8 mouse cellular contexts compared by ENCODE assay signal in genomic region chr15:79281389-79281788, GRCm38 (mm10). TPM values are rescaled to one million over a fixed set of nuclear protein-coding genes. Genes with fewer than 3 reads are reported as not detected.
DNase-seq lines count a peak whose midpoint lies in the region; ATAC-seq and TF ChIP-seq lines count a peak whose summit lies in the region.
"Had no signal": no experiment of that assay in that cellular context is flagged by ENCODE, and none has a peak within 500 bp of the region (broad histone marks: within the 10 kb centered on the region; RNA-seq: fewer than 3 reads in every experiment).

No protein-coding gene starts in this region.

- H3K79me2 ChIP-seq in CH12.LX (replicated peaks; ENCODE audit: control insufficient read depth, extremely low read depth, insufficient read depth, poor library complexity, severe bottlenecking): no peaks in the 10 kb centered on the region

- peak overlapping the region; percentile 56 for H3K27ac ChIP-seq in CH12.LX (ENCODE audit: insufficient read depth, low read depth)
- peak overlapping the region; percentile 77 for H3K27ac ChIP-seq in liver, embryonic 14.5 days
- H3K27ac ChIP-seq in small intestine, adult 2 months (ENCODE audit: insufficient read depth, low read depth, low read length): peak overlapping the region; percentile 76
- H3K27ac ChIP-seq in hindbrain, embryonic 13.5 days: no peak overlapping the region

- ATAC-seq in activated CD4-positive, CD25-positive, alpha-beta regulatory T cell, adult 4 months: peak; percentile 61
- peak; percentile 88 for ATAC-seq in liver, embryonic 14.5 days (ENCODE audit: insufficient read depth)
- no peak for ATAC-seq in hindbrain, embryonic 13.5 days (ENCODE audit: low FRiP score)

- TF ChIP-seq POLR2A in CH12.LX (IDR thresholded peaks at IDR 0.05; ENCODE audit: low read depth, low read length): peak; percentile 88
- no peak for TF ChIP-seq POLR2A in small intestine, adult 2 months (IDR thresholded peaks at IDR 0.05; ENCODE audit: low read depth, low read length)

- 22% methylated on average over 1 of the region's 1 CpGs for WGBS in liver, embryonic 14.5 days (ENCODE audit: insufficient replicate concordance)
- WGBS in small intestine, adult 2 months: 26% methylated on average over 1 of the region's 1 CpGs
- WGBS in hindbrain, embryonic 13.5 days: 94% methylated on average over 1 of the region's 1 CpGs

- dilution Hi-C loops in CH12.LX (cut with MboI; ENCODE audit: extremely low pct_ligation_motif_present, extremely low pct_unique_long_range_greater_than_20kb, low sequenced_read_pairs): no loop called here

- TF ChIP-seq CTCF in CH12.LX (conservative IDR thresholded peaks at IDR 0.05 in 1 of 2, IDR thresholded peaks at IDR 0.05 in 1 of 2; ENCODE audit: low read depth in 2 of 2, low read length in 2 of 2): no peak
- TF ChIP-seq CTCF in liver, embryonic 14.5 days (IDR thresholded peaks at IDR 0.05; ENCODE audit: low read depth): no peak
- no peak for TF ChIP-seq CTCF in small intestine, adult 2 months (IDR thresholded peaks at IDR 0.05; ENCODE audit: extremely low read depth, insufficient read length, insufficient replicate concordance, low read depth, low read length)

- peaks cover 9 to 35% of the 10 kb centered on the region in 2 experiments for H3K36me3 ChIP-seq in CH12.LX (replicated peaks in 1 of 2; ENCODE audit: control insufficient read depth in 1 of 2, insufficient read depth in 1 of 2, low read length in 1 of 2)
- H3K36me3 ChIP-seq in liver, embryonic 14.5 days (replicated peaks; ENCODE audit: control insufficient read depth, insufficient read depth, low read depth): no peaks in the 10 kb centered on the region
- peaks cover 39% of the 10 kb centered on the region for H3K36me3 ChIP-seq in small intestine, adult 2 months (ENCODE audit: control insufficient read depth, insufficient read depth, low read length)
- H3K36me3 ChIP-seq in hindbrain, embryonic 13.5 days: peaks cover 4% of the 10 kb centered on the region

- peaks cover 10 to 19% of the 10 kb centered on the region in 2 experiments for H3K4me1 ChIP-seq in CH12.LX (ENCODE audit: control insufficient read depth in 1 of 2, insufficient read depth in 2 of 2)
- peaks cover 15 to 17% of the 10 kb centered on the region in 2 experiments for H3K4me1 ChIP-seq in liver, embryonic 14.5 days (replicated peaks; ENCODE audit: control insufficient read depth in 2 of 2, insufficient read depth in 2 of 2, low read length in 1 of 2)
- peaks cover 21% of the 10 kb centered on the region; the same call in 1 of the 2 replicates for H3K4me1 ChIP-seq in small intestine, adult 2 months (ENCODE audit: control insufficient read depth, insufficient read depth, insufficient read length, low read length)
- H3K4me1 ChIP-seq in hindbrain, embryonic 13.5 days (replicated peaks): no peaks in the 10 kb centered on the region

- peak overlapping the region; percentile 67 for H3K4me2 ChIP-seq in CH12.LX (ENCODE audit: insufficient read depth, low read depth, poor library complexity, severe bottlenecking)
- peak overlapping the region; percentile 13; the same call in 1 of the 2 replicates for H3K4me2 ChIP-seq in liver, embryonic 14.5 days (ENCODE audit: low read depth)
- H3K4me2 ChIP-seq in hindbrain, embryonic 13.5 days: no peak overlapping the region

- H3K27me3 ChIP-seq in CH12.LX (replicated peaks): no peaks in the 10 kb centered on the region
- no peaks in the 10 kb centered on the region for H3K27me3 ChIP-seq in liver, embryonic 14.5 days (ENCODE audit: control insufficient read depth, insufficient read depth, low read length)
- no peaks in the 10 kb centered on the region for H3K27me3 ChIP-seq in small intestine, adult 2 months (ENCODE audit: control insufficient read depth, insufficient read depth, low read length)
- H3K27me3 ChIP-seq in hindbrain, embryonic 13.5 days: no peaks in the 10 kb centered on the region

- TF ChIP-seq EP300 in CH12.LX (IDR thresholded peaks at IDR 0.05; ENCODE audit: low read length): no peak
- no peak for TF ChIP-seq EP300 in liver, embryonic 14.5 days (IDR thresholded peaks at IDR 0.05; ENCODE audit: low read depth)

- peak overlapping the region; percentile 77 for H3K9ac ChIP-seq in CH12.LX (ENCODE audit: insufficient read depth, low read depth)
- peak overlapping the region; percentile 31; the same call in 1 of the 2 replicates for H3K9ac ChIP-seq in liver, embryonic 14.5 days (replicated peaks)
- no peak overlapping the region for H3K9ac ChIP-seq in hindbrain, embryonic 13.5 days

- H3K9me3 ChIP-seq in CH12.LX (replicated peaks; ENCODE audit: low read length): peaks cover 8% of the 10 kb centered on the region
- no peaks in the 10 kb centered on the region for H3K9me3 ChIP-seq in liver, embryonic 14.5 days (ENCODE audit: control insufficient read depth, low read length)
- 0 out of 2 replicates have a peak, but pooled peaks cover 3% of the 10 kb centered on the region for H3K9me3 ChIP-seq in hindbrain, embryonic 13.5 days

- H3K4me3 ChIP-seq in CH12.LX (replicated peaks in 1 of 3; ENCODE audit: low read depth in 2 of 3, low read length in 2 of 3, poor library complexity in 1 of 3): peak overlapping the region; percentile 49 to 64 (median 61)
- no peak overlapping the region for H3K4me3 ChIP-seq in liver, embryonic 14.5 days (ENCODE audit: insufficient read depth in 1 of 2, low read depth in 2 of 2, low read length in 2 of 2)
- H3K4me3 ChIP-seq in small intestine, adult 2 months (ENCODE audit: low read depth, low read length): no peak overlapping the region
- H3K4me3 ChIP-seq in hindbrain, embryonic 13.5 days: no peak overlapping the region

- no peak; the same call in 1 of the 2 replicates for TF ChIP-seq RAD21 in CH12.LX (IDR thresholded peaks at IDR 0.05; ENCODE audit: low read depth, low read length)

- intact Hi-C loops in left cerebral cortex, postnatal 14 days (cut with DNase I): no loop called here

- peak; percentile 96 for DNase-seq in CH12.LX (ENCODE audit: extremely low read depth)
- DNase-seq in liver, embryonic 14.5 days (ENCODE audit: low read depth in 3 of 3, low spot score in 3 of 3): peak; percentile 47 to 82 (median 80)
- DNase-seq in left cerebral cortex, adult 8-10 months (ENCODE audit: low spot score in 2 of 2): no peak
- no peak for DNase-seq in left cerebral cortex, postnatal 14 days (ENCODE audit: low spot score in 2 of 2)

- in situ Hi-C loops in CH12.LX (cut with MboI; ENCODE audit: low pct_ligation_motif_present, low pct_unique_long_range_greater_than_20kb, low sequenced_read_pairs): no loop called here

RNA-seq across cellular contexts. Expression of gene Baiap2l2, which starts 3.9 kb away (rescaled TPM):
- total RNA-seq in CH12.LX (2012; rRNA removed): 0.21 and 1.5 TPM in 2 replicates
- not detected in 2 replicates for total RNA-seq in CH12.LX (2014; rRNA removed)
- polyA plus RNA-seq in CH12.LX (2012; ENCODE audit: insufficient read length, low read depth): 0.84 and 1.2 TPM in 2 replicates
- under 1 TPM in 1 of 2 experiments, not detected in 1; 0.66 TPM for polyA plus RNA-seq in activated CD4-positive, CD25-positive, alpha-beta regulatory T cell, adult 4 months (2017; shearing (Covaris generic))
- 3.9 and 7.9 TPM in 2 replicates for polyA plus RNA-seq in liver, embryonic 14.5 days (2012; rRNA removed)
- 1.2 and 1.9 TPM in 2 replicates for polyA plus RNA-seq in liver, embryonic 14.5 days (2014; fragmentation: Nextera tagmentation; extraction: Ambion mirVana)
- polyA plus RNA-seq in small intestine, adult 2 months (2012; rRNA removed): 139 and 542 TPM in 2 replicates
- 10 to 100 TPM in 3 of 4 experiments, 1 to 10 TPM in 1; 3.1 to 14.2 (median 11.4) TPM for total RNA-seq in left cerebral cortex, adult 8-10 months (2022)
- polyA plus RNA-seq in hindbrain, embryonic 13.5 days (2015; fragmentation: Nextera tagmentation; extraction: Ambion mirVana): 1.7 and 2.8 TPM in 2 replicates
- total RNA-seq in left cerebral cortex, postnatal 14 days (2021): 1 to 10 TPM; 3.3 to 7.0 TPM

RNA-seq across cellular contexts. Expression of gene Slc16a8, which starts 26.8 kb away (rescaled TPM):
- total RNA-seq in CH12.LX (2012; rRNA removed) (0.08 and 0.29 TPM in 2 replicates), CH12.LX (2014; rRNA removed) (not detected in 2 replicates)
- polyA plus RNA-seq in CH12.LX (2012; ENCODE audit: insufficient read length, low read depth): 0.79 and 0.83 TPM in 2 replicates
- polyA plus RNA-seq in activated CD4-positive, CD25-positive, alpha-beta regulatory T cell, adult 4 months (2017; shearing (Covaris generic)): not detected
- not detected in 2 replicates for polyA plus RNA-seq in liver, embryonic 14.5 days (2012; rRNA removed)
- not detected in 2 replicates for polyA plus RNA-seq in liver, embryonic 14.5 days (2014; fragmentation: Nextera tagmentation; extraction: Ambion mirVana)
- polyA plus RNA-seq in small intestine, adult 2 months (2012; rRNA removed): 0.75 and 2.6 TPM in 2 replicates
- total RNA-seq in left cerebral cortex, adult 8-10 months (2022): under 1 TPM in 3 of 4 experiments, not detected in 1; 0.53 to 0.91 (median 0.57) TPM
- polyA plus RNA-seq in hindbrain, embryonic 13.5 days (2015; fragmentation: Nextera tagmentation; extraction: Ambion mirVana): 0.54 and 0.86 TPM in 2 replicates
- not detected for total RNA-seq in left cerebral cortex, postnatal 14 days (2021)
- polyA plus RNA-seq: cortical plate, adult 2 months had no signal

RNA-seq across cellular contexts. Expression of gene Pla2g6, which starts 46.8 kb away (rescaled TPM):
- 18.7 and 20.9 TPM in 2 replicates for total RNA-seq in CH12.LX (2012; rRNA removed)
- total RNA-seq in CH12.LX (2014; rRNA removed): 9.1 and 9.3 TPM in 2 replicates
- polyA plus RNA-seq in CH12.LX (2012; ENCODE audit: insufficient read length, low read depth): 12.7 and 14.8 TPM in 2 replicates
- 10 to 100 TPM; 10.3 to 12.3 TPM for polyA plus RNA-seq in activated CD4-positive, CD25-positive, alpha-beta regulatory T cell, adult 4 months (2017; shearing (Covaris generic))
- polyA plus RNA-seq in liver, embryonic 14.5 days (2012; rRNA removed): 10.5 and 11.8 TPM in 2 replicates
- polyA plus RNA-seq in liver, embryonic 14.5 days (2014; fragmentation: Nextera tagmentation; extraction: Ambion mirVana): 7.9 and 9.9 TPM in 2 replicates
- polyA plus RNA-seq in small intestine, adult 2 months (2012; rRNA removed): 24.1 and 40.2 TPM in 2 replicates
- 10 to 100 TPM; 21.4 to 24.1 (median 22.8) TPM for total RNA-seq in left cerebral cortex, adult 8-10 months (2022)
- 34.5 and 35.5 TPM in 2 replicates for polyA plus RNA-seq in hindbrain, embryonic 13.5 days (2015; fragmentation: Nextera tagmentation; extraction: Ambion mirVana)
- 10 to 100 TPM; 21.5 to 23.0 TPM for total RNA-seq in left cerebral cortex, postnatal 14 days (2021)

RNA-seq across cellular contexts. Expression of gene Gm49486, which starts 52.2 kb away (rescaled TPM):
- 0.21 and 0.29 TPM in 2 replicates for total RNA-seq in CH12.LX (2012; rRNA removed)
- total RNA-seq in CH12.LX (2014; rRNA removed): 0.49 and 0.77 TPM in 2 replicates
- polyA plus RNA-seq in CH12.LX (2012; ENCODE audit: insufficient read length, low read depth): 0.59 and 1.3 TPM in 2 replicates
- under 1 TPM; 0.16 to 0.34 TPM for polyA plus RNA-seq in activated CD4-positive, CD25-positive, alpha-beta regulatory T cell, adult 4 months (2017; shearing (Covaris generic))
- 0.04 and 0.06 TPM in 2 replicates for polyA plus RNA-seq in liver, embryonic 14.5 days (2012; rRNA removed)
- not detected in 2 replicates for polyA plus RNA-seq in liver, embryonic 14.5 days (2014; fragmentation: Nextera tagmentation; extraction: Ambion mirVana)
- polyA plus RNA-seq in small intestine, adult 2 months (2012; rRNA removed): 0.05 and 0.08 TPM in 2 replicates
- total RNA-seq in left cerebral cortex, adult 8-10 months (2022): 1 to 10 TPM in 1 of 4 experiments, under 1 TPM in 3; 0.18 to 1.2 (median 0.63) TPM
- polyA plus RNA-seq in hindbrain, embryonic 13.5 days (2015; fragmentation: Nextera tagmentation; extraction: Ambion mirVana): 1.6 and 2.0 TPM in 2 replicates
- total RNA-seq in left cerebral cortex, postnatal 14 days (2021): 1 to 10 TPM in 1 of 2 experiments, under 1 TPM in 1; 0.94 to 1.2 TPM

RNA-seq across cellular contexts. Expression of gene Pick1, which starts 52.4 kb away (rescaled TPM):
- total RNA-seq in CH12.LX (2012; rRNA removed): 23.2 and 23.4 TPM in 2 replicates
- 13.9 and 15.4 TPM in 2 replicates for total RNA-seq in CH12.LX (2014; rRNA removed)
- polyA plus RNA-seq in CH12.LX (2012; ENCODE audit: insufficient read length, low read depth): 14.9 and 18.5 TPM in 2 replicates
- polyA plus RNA-seq in activated CD4-positive, CD25-positive, alpha-beta regulatory T cell, adult 4 months (2017; shearing (Covaris generic)): 1 to 10 TPM; 7.2 to 9.7 TPM
- polyA plus RNA-seq in liver, embryonic 14.5 days (2012; rRNA removed): 9.1 and 12.4 TPM in 2 replicates
- polyA plus RNA-seq in liver, embryonic 14.5 days (2014; fragmentation: Nextera tagmentation; extraction: Ambion mirVana): 3.5 and 4.2 TPM in 2 replicates
- polyA plus RNA-seq in small intestine, adult 2 months (2012; rRNA removed): 20.8 and 27.9 TPM in 2 replicates
- 10 to 100 TPM; 47.2 to 56.8 (median 52.7) TPM for total RNA-seq in left cerebral cortex, adult 8-10 months (2022)
- polyA plus RNA-seq in hindbrain, embryonic 13.5 days (2015; fragmentation: Nextera tagmentation; extraction: Ambion mirVana): 83.8 and 90.6 TPM in 2 replicates
- 10 to 100 TPM; 52.0 to 56.4 TPM for total RNA-seq in left cerebral cortex, postnatal 14 days (2021)

Comparison
In these comparisons a context has a peak if more than half of its experiments do, and no peak if none do; other contexts are left out.
1. DNase-seq: peak in CH12.LX (single experiment) and liver, embryonic 14.5 days (3 of 3); none in left cerebral cortex, adult 8-10 months (0 of 2) and left cerebral cortex, postnatal 14 days (0 of 2).
2. H3K4me3 ChIP-seq: peak in CH12.LX (3 of 3); none in liver, embryonic 14.5 days (0 of 2), small intestine, adult 2 months (single experiment) and hindbrain, embryonic 13.5 days (single experiment).
3. RNA of gene Baiap2l2, which starts 3.9 kb away (polyA plus RNA-seq): 139 to 542 TPM in small intestine, adult 2 months; 1.2 to 7.9 TPM in liver, embryonic 14.5 days, 1.7 to 2.8 TPM in hindbrain, embryonic 13.5 days, 0.84 to 1.2 TPM in CH12.LX and 0.66 TPM in activated CD4-positive, CD25-positive, alpha-beta regulatory T cell, adult 4 months; every median in the first group is over 10 times any median in the second.